Mouse (Mus musculus) forebrain, embryonic 15.5 days (tissue): ENCODE results near the gene Tmem138. TPM values are rescaled to one million over a fixed set of nuclear protein-coding genes. Genes with fewer than 3 reads are reported as not detected.

Source experiments
- ATAC-seq: fragments of 200-750 bp; cut with Nextera tagmentation; replicated peaks from 2 replicates; pipeline ENCODE4 v1.8.0; 2017; ENCODE audit warnings: mild to moderate bottlenecking, moderate TSS enrichment, moderate library complexity
- H3K27ac ChIP-seq: fragments of 300-500 bp; sonication (generic); replicated peaks from 2 replicates; pipeline ENCODE4 v1.5.1; 2015; ENCODE audit warnings: mild to moderate bottlenecking, inconsistent platforms
- H3K27me3 ChIP-seq: fragments of 300-500 bp; sonication (generic); 2 replicates; pipeline ENCODE4 v1.6.1; 2015; ENCODE audit warnings: inconsistent platforms
- H3K36me3 ChIP-seq: fragments of 300-500 bp; sonication (generic); 2 replicates; pipeline ENCODE4 v1.6.1; 2015; ENCODE audit warnings: mild to moderate bottlenecking, inconsistent platforms
- H3K4me1 ChIP-seq: fragments of 300-500 bp; sonication (generic); 2 replicates; pipeline ENCODE4 v1.6.1; 2015; ENCODE audit warnings: inconsistent platforms
- H3K4me2 ChIP-seq: fragments of 300-500 bp; sonication (generic); replicated peaks from 2 replicates; pipeline ENCODE4 v1.6.1; 2015; ENCODE audit warnings: mild to moderate bottlenecking, inconsistent platforms
- H3K4me3 ChIP-seq: fragments of 300-500 bp; sonication (generic); 2 replicates; pipeline ENCODE4 v1.5.1; 2015; ENCODE audit warnings: mild to moderate bottlenecking, inconsistent platforms
- H3K9ac ChIP-seq: fragments of 300-500 bp; sonication (generic); replicated peaks from 2 replicates; pipeline ENCODE4 v1.6.1; 2015; ENCODE audit warnings: mild to moderate bottlenecking, inconsistent platforms
- H3K9me3 ChIP-seq: fragments of 300-500 bp; sonication (generic); 2 replicates; pipeline ENCODE4 v1.6.1; 2016; ENCODE audit warnings: inconsistent platforms
- WGBS: fragments of 180-500 bp; shearing (Covaris S2); methylation state at CpG from one replicate; pipeline ENCODE4 v1.1.7; 2015; ENCODE audit warnings: mixed read lengths; 5-methylcytosine and 5-hydroxymethylcytosine counted together
- polyA plus RNA-seq: library from polyadenylated mRNA; unstranded; fragments of >200 nt; fragmentation: Nextera tagmentation; extraction: Ambion mirVana; gene quantifications from 2 replicates; pipeline ENCODE4 v1.2.1, GENCODE M21; 2015

Gene Tmem138
- 39.0 and 40.5 TPM in 2 replicates for polyA plus RNA-seq

DNA sequence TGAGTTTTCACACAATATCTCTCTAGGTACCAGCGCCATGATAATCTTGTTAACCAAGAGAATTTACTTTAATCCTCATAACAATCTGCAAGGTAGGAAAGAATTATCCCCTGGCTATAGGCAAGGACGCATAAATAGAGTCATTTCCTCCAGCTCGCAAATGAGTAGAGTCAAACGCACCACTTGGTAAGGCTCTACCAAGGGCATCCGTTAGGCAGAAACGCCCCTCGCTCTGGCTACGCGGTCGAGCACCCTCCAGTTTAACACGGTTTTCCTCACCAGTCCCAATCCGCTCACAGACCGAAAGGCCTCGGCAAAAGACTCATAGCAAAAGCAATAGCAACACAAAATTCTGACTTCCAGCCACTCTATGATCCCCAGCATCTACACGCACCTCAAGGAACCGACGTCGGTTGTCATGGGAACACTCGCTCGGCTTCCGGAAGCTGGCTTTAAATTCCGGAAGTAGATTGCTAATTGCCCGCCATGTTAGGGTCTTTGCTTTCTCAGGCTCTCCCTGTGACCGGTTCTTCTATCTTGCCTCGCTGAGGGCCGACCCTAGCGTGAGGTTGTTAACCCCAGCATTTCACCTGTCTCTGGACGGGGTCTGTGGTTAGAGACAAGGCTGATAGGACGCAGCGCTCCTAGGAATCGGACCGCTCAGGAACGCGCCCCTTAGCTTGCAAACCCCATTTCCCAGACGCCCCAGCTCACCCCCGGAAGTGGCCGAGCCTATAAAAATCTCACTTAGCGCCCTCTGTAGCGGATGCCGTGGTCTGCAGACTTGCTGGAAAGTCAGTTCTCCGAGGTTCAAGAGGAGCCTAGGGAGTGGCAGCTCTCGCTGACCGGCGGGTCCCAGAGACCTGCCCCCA lies at the start of gene Tmem138, which contains the start of gene Cyb561a3:
Gene Tmem138 (minus strand): TSS at position 673 of the 872 bp plus-strand sequence.
Gene Cyb561a3 (plus strand): TSS at position 483 of the 872 bp plus-strand sequence.
- under 1% methylated on average over 44 of the region's 44 CpGs for WGBS
- peak; percentile 97 for ATAC-seq
- H3K36me3 ChIP-seq, result peaks cover 28% of the 10 kb centered on the region
- peak within 1 kb of the TSS; percentile 69 for H3K4me3 ChIP-seq
- H3K4me1 ChIP-seq, result peaks cover 24% of the 10 kb centered on the region
- no peaks in the 10 kb centered on the region for H3K9me3 ChIP-seq
- H3K4me2 ChIP-seq, result peak within 1 kb of the TSS; percentile 83
- H3K9ac ChIP-seq, result peak within 1 kb of the TSS; percentile 77
- no peaks in the 10 kb centered on the region for H3K27me3 ChIP-seq
- peak within 1 kb of the TSS; percentile 95 for H3K27ac ChIP-seq

DNA sequence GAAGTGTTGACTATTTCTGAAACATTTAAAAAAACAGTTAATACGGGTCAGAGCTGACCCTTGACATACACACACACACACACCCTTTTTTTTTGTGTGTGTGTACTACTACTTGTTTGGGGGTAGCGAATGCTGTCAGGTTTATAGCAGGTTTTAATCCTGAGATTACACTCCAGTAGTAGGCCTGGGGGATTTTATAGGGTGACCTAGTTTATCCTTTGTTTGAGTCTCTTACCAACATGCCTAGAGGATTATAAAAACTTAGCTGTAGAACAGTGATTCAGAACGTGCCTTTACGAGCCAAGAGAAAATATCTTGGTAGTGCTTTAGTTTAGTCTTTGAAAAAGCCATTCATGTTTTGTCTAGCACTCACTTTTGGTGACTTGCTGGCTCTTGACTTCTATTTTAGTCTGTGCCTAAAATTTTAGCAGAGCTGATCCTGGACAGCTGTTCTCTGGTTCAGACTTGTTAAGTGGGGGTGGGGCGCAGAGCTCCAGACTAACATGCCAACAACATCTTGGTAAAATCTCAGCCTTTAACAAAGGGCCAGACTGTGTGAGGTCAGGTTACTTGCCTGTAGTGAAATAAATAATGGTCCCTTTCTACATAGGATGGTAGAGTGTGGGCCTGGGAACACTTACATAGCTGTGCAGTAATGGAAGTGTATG lies 31.5 kb upstream of the Tmem138 start:
- no peak overlapping the region for H3K9ac ChIP-seq
- H3K27ac ChIP-seq, result no peak overlapping the region
- no peak for ATAC-seq
- H3K4me3 ChIP-seq, result no peak overlapping the region
- no peaks in the 10 kb centered on the region for H3K27me3 ChIP-seq
- peaks cover 60% of the 10 kb centered on the region for H3K36me3 ChIP-seq
- H3K4me2 ChIP-seq, result no peak overlapping the region
- peaks cover 22% of the 10 kb centered on the region for H3K4me1 ChIP-seq
- 88% methylated on average over 5 of the region's 5 CpGs for WGBS
- no peaks in the 10 kb centered on the region for H3K9me3 ChIP-seq

DNA sequence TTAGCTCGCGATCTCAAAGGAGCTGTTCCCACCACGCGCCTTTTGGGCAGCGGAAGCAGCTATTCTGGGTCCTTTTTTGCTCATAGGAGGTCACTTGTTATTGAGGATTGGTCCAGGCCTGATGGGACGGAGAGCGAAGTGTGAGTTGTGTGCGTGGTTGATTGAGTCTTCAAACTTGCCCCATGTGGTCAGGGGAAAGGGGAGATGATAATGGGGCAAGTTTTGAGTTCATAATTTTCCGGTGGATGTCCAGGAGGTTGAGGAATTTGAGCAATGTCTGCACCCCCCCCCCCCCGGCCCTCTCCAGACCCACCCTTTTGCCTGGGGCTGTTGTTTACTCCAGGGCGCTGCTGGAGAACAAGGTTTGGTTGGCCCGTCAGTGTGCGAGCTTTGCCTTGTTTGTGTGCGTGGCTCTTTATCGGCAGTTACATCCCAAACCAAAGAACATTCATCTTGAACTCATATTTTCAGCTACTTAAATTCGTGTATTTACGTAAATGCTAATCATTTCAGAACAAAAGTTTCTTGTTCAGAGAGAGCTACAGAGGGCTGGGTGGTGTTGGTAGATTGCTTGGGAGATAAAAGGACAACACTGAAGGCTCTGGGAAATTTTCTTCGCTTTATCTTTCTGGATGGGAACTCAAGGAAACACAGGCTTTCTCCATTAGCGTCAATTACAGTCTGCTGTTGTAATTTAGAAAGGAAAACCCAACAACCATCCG lies 28.9 kb upstream of the Tmem138 start:
- H3K27ac ChIP-seq, result peak overlapping the region; percentile 95
- peaks cover 36% of the 10 kb centered on the region for H3K4me1 ChIP-seq
- peaks cover 34% of the 10 kb centered on the region for H3K36me3 ChIP-seq
- peak overlapping the region; percentile 96 for H3K9ac ChIP-seq
- no peaks in the 10 kb centered on the region for H3K9me3 ChIP-seq
- H3K27me3 ChIP-seq, result no peaks in the 10 kb centered on the region
- H3K4me2 ChIP-seq, result peak overlapping the region; percentile 76
- 8% methylated on average over 20 of the region's 20 CpGs for WGBS
- no peak; the same call in 1 of the 2 replicates for ATAC-seq
- H3K4me3 ChIP-seq, result peak overlapping the region; percentile 80

DNA sequence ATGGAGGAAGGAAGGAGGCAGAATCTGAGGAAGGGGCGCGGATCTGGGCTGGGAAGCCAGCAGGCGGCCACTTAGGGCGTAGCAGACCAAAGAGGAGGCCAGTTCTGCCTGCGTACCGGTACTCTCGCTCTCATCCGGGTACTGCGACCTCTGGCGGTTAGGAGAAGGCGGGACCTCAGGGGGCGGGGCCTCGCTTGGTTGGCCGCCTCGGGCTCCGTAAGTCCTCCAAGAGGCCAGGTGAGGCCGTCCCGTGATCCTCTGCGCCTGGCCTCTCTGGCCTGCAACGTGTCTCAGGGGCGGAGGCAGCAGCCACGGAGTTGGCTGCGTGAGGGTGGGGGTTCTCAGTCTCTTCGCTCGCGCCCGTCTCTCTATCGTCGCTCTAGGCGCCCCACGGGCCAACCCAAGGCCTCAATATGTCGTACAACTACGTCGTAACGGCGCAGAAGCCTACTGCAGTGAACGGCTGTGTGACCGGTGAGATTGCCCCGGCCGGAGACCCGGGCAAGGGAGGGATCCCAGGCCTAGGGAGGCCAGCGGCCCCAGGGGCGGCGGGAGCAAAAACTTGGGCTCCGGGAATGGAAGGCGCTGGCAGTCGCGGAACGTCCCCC lies 28.2 kb upstream of the Tmem138 start, which contains the start of the genes Ddb1 and Tkfc:
Gene Ddb1 (plus strand): TSS at position 35 of the 608 bp plus-strand sequence.
Gene Tkfc (minus strand): TSS at position 362 of the 608 bp plus-strand sequence.
- peaks cover 36% of the 10 kb centered on the region for H3K4me1 ChIP-seq
- WGBS, result under 1% methylated on average over 49 of the region's 49 CpGs
- H3K4me3 ChIP-seq, result peak within 1 kb of the TSS; percentile 80
- H3K9ac ChIP-seq, result peak within 1 kb of the TSS; percentile 96
- peaks cover 27% of the 10 kb centered on the region for H3K36me3 ChIP-seq
- H3K27me3 ChIP-seq, result no peaks in the 10 kb centered on the region
- no peaks in the 10 kb centered on the region for H3K9me3 ChIP-seq
- peak; percentile 96 for ATAC-seq
- H3K4me2 ChIP-seq, result peak within 1 kb of the TSS; percentile 76
- H3K27ac ChIP-seq, result peak within 1 kb of the TSS; percentile 95

DNA sequence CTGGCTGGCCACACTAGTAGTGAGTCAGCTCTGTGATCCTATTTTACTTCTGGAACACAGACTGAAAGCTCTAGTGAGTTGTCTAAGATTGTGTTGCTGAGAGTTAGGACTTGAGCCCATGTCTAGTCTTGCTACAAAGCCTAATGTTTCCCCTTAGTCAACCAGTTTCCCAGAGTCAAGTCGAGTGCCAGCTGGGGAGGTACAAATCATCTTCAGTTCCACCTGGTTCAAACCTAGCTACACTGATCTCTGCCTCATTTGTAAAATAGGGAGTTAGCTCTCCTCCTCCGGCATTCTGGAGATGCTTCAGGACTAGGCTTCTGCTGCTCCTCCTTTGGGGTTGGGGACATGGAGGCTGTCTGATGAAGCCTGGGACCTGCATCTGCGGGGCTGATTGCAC lies 27.4 kb upstream of the Tmem138 start:
- Histone ChIP-seq H3K36me3 (peaks cover 19% of the 10 kb centered on the region), H3K27me3 (no peaks in the 10 kb centered on the region), H3K9ac (peak overlapping the region; percentile 96), H3K9me3 (no peaks in the 10 kb centered on the region), H3K4me2 (peak overlapping the region; percentile 76), H3K4me3 (peak overlapping the region; percentile 80), H3K4me1 (peaks cover 36% of the 10 kb centered on the region), H3K27ac (peak overlapping the region; percentile 95)
- 49% methylated on average over 3 of the region's 3 CpGs for WGBS
- ATAC-seq, result no peak

DNA sequence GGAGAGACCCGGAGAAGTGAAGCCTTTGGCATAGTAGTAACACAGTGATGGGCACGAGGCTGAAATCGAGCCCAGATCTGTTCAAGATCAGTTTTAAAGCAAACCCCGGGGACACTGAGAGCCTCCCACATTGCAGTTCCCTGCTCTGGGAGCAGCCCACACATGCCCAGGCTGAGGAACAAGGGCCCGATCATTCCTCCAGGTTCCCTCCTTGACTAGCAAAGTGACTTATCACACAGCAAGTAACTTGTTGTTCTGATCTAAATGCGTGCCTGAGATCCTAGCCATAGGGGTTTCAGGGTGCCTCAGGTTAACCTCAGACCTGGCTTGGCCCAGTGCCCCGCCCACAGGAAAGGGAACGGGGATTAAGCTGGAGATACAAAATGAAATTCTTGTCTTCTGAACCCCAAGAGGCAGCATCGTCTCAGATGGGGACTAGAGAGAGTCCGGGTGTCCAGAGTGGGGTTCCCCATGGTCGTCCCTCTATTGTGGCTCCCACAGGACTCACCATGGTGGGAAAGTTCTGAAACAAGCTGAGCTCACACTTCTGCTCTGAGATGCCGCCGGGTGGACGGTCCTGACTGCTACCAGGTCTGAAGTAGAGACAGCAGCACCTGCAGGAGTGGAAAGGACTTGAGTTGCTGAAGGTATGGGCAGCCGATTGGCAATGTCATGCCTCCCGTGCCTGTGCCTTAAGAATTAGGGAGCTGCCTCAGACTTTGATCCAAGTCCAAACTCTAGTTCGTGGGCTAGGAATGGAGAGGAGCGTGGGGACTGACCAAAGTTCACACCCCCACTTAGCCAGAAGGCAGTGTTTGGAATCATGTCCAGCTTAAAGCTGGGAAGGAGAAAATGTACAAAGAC lies 26.7 kb upstream of the Tmem138 start:
- Histone ChIP-seq H3K9me3 (no peaks in the 10 kb centered on the region), H3K9ac (no peak overlapping the region), H3K27ac (peak overlapping the region; percentile 95), H3K27me3 (no peaks in the 10 kb centered on the region), H3K4me3 (no peak overlapping the region), H3K36me3 (peaks cover 13% of the 10 kb centered on the region), H3K4me2 (no peak overlapping the region), H3K4me1 (peaks cover 36% of the 10 kb centered on the region)
- 87% methylated on average over 18 of the region's 18 CpGs for WGBS
- ATAC-seq, result no peak

DNA sequence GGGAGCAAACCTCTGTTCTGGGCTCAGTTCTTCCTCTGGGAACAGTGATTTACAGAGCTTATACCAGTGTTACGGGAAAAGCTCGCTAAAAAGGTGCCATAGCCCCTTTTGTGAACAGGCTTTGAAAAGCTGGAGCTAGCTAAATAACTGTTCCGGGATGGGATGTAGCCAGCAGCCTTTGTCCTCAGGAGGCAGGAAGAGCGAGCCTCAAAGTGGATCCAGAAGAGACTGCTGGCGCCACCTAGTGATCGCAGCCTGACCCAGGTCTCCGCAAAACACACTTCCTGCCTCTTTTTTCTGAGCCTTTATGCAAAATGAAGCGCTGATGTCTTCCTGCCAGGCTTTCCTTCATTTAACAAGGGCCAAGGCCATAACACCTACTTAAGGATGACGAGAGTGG lies 25.6 kb upstream of the Tmem138 start:
- peak overlapping the region; percentile 71 for H3K4me2 ChIP-seq
- H3K4me1 ChIP-seq, result peaks cover 36% of the 10 kb centered on the region
- H3K4me3 ChIP-seq, result peak overlapping the region; percentile 38
- peak overlapping the region; percentile 95 for H3K27ac ChIP-seq
- peak; percentile 73 for ATAC-seq
- H3K27me3 ChIP-seq, result no peaks in the 10 kb centered on the region
- H3K36me3 ChIP-seq, result peaks cover 2% of the 10 kb centered on the region; the same call in 1 of the 2 replicates
- H3K9me3 ChIP-seq, result no peaks in the 10 kb centered on the region
- WGBS, result under 1% methylated on average over 9 of the region's 9 CpGs
- H3K9ac ChIP-seq, result peak overlapping the region; percentile 73

DNA sequence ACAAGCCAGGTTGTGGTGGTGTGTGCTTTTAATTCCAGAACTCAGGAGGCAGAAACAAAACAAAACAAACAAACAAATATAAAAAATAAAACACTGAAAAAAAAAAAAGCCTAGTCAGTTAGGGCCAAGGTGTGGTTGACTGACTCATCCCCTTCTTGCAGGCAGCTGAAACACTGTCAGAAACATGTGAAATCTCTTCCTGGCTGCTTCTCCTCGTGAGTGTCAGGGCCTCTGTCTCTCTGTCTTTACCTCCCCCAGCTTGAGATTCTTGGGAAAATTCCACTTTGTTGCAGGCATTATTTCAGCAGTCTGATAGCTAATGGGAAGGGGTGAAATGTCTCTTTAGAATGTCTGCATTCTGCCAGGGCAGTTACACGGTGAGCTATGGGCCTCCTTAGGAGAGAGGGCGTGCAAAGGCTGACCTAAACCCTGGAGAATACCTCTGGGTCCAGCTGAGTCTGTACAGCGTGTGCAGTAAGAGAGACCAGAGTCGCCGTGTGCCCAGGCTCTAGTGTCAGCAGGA lies 25.1 kb upstream of the Tmem138 start:
- Histone ChIP-seq H3K27me3 (no peaks in the 10 kb centered on the region), H3K4me3 (peak overlapping the region; percentile 38), H3K4me2 (peak overlapping the region; percentile 71), H3K36me3 (no peaks in the 10 kb centered on the region), H3K9me3 (no peaks in the 10 kb centered on the region), H3K9ac (peak overlapping the region; percentile 73), H3K27ac (peak overlapping the region; percentile 95), H3K4me1 (peaks cover 36% of the 10 kb centered on the region)
- ATAC-seq, result peak; percentile 20; the same call in 1 of the 2 replicates
- 2% methylated on average over 6 of the region's 6 CpGs for WGBS

DNA sequence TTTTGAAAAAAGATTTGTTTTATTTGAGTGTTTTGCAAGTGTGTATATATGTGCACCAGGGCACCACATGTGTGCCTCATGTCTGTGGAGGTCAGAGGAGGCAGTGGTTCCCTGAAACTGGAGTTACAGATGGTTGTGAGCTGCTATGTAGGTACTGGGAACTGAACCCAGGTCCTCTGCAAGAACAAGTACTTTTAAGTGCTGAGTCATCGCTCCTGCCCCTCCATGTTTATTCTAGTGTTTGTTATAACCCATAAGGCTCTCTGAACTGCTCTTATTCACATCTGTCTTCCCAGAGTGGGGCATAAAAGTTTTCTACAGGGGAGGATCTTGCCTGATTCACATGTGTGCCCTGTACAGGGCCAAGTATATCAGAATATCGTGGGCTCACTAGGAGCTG lies 22.5 kb upstream of the Tmem138 start:
- H3K9me3 ChIP-seq, result no peaks in the 10 kb centered on the region
- 90% methylated on average over 2 of the region's 2 CpGs for WGBS
- H3K27me3 ChIP-seq, result no peaks in the 10 kb centered on the region
- no peak overlapping the region for H3K4me2 ChIP-seq
- H3K27ac ChIP-seq, result no peak overlapping the region
- no peak for ATAC-seq
- H3K4me3 ChIP-seq, result no peak overlapping the region
- no peak overlapping the region for H3K9ac ChIP-seq
- H3K4me1 ChIP-seq, result peaks cover 21% of the 10 kb centered on the region
- peaks cover 12% of the 10 kb centered on the region; the same call in 1 of the 2 replicates for H3K36me3 ChIP-seq

DNA sequence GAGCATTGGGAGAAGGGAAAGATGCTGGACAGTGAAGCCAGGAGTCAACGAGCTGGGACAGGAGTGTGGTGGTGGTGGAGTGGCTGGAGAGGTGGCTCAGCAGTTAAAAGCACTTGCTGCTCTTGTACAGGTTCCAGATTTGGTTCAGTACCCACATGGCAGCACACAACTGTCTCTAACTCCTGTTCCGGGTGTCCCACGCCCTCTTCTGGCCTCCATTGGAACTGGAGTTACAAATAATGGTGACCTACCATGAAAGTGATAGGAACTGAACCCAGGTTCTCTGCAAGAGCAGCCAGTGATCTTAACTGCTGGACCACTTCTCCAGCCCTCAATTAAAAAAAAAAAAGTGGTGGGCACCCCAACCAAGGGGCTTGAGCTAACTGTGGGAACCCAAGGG lies 21.0 kb upstream of the Tmem138 start:
- Histone ChIP-seq H3K9ac (no peak overlapping the region), H3K4me2 (no peak overlapping the region), H3K36me3 (peaks cover 22% of the 10 kb centered on the region), H3K27ac (no peak overlapping the region), H3K27me3 (no peaks in the 10 kb centered on the region), H3K9me3 (no peaks in the 10 kb centered on the region), H3K4me3 (no peak overlapping the region), H3K4me1 (peaks cover 10% of the 10 kb centered on the region)
- WGBS, result 41% methylated on average over 3 of the region's 3 CpGs
- ATAC-seq, result no peak
